Mouse (Mus musculus) ES-E14 (cell line): Measurements from ENCODE around the gene Slc35e3.

Source experiments
- CHD2 ChIP-seq: IDR thresholded peaks from 2 replicates; pipeline ENCODE4 v1.6.1; 2014; ENCODE audit warnings: mild to moderate bottlenecking, low read depth, low read length, inconsistent platforms
- HCFC1 ChIP-seq: IDR thresholded peaks from 2 replicates; pipeline ENCODE4 v1.6.1; 2012; ENCODE audit warnings: low read length, inconsistent platforms, borderline replicate concordance; ENCODE audit not compliant: insufficient read depth
- MAFK ChIP-seq: IDR thresholded peaks from 2 replicates; pipeline ENCODE4 v1.6.1; 2014; ENCODE audit warnings: mild to moderate bottlenecking, low read depth, low read length, inconsistent platforms; ENCODE audit not compliant: insufficient read depth
- ZC3H11A ChIP-seq: IDR thresholded peaks from 2 replicates; pipeline ENCODE4 v1.6.1; 2012; ENCODE audit warnings: low read depth, mild to moderate bottlenecking, inconsistent platforms, low read length, borderline replicate concordance
- ZNF384 ChIP-seq: IDR thresholded peaks from 2 replicates; pipeline ENCODE4 v1.6.1; 2012; ENCODE audit warnings: low read depth, low read length, inconsistent platforms

DNA sequence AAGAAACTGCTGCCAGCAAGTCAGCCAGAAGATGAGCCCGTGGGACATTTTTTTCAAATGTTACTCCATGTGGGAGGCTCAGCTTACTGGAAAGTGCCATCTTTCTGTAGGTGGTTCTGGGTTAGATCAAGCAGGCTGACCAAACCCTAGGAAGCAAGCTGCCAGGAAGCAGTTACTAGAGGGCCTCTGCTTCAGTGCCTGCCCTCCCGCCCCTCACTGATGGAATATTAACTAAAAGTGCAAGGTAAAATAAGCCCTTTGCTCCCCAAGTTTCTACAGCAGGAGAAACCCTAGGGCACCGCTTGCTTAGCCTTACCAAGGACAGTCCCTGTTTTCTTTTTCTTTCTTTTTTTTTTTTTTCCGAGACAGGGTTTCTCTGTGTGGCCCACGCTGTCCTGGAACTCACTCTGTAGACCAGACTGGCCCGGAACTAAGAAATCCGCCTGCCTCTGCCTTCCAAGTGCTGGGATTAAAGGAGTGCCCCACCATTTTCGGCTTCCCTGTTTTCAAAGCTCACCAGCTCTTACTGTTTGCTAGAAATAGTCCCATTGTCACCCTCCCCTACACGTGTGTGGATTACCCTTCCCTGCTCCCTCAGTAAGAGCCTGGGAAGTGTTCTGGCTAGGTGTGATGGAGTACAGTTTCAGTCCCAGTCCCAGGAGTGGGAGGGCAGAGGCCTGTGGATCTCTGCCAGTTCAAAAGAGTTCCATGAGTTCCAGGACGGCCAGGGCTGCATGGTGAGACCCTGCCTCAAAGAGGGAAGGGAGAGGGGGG is 2.3 kb upstream of the Slc35e3 start:
- TF ChIP-seq MAFK (no peak), CHD2 (no peak), HCFC1 (no peak), ZNF384 (no peak), ZC3H11A (no peak)
